Mouse (Mus musculus): ENCODE results near the gene Gm20741. TPM values are rescaled to one million over a fixed set of nuclear protein-coding genes. Genes with fewer than 3 reads are reported as not detected.

The Gm20741 gene
- polyA plus RNA-seq (2012; rRNA removed) = not detected in 2 replicates

- DNase-seq (ENCODE audit: low spot score) = no peak
Measured at GRCm38 (mm10) chr16:88811827-88812226, at the start of gene Gm20741. TSS of gene Gm20741 (minus strand) at chr16:88812220.

GRCm38 (mm10) chr16:88851450-88851849 is 39.4 kb upstream of the Gm20741 start:
- no peak for DNase-seq (ENCODE audit: low spot score)

- no peak for DNase-seq (ENCODE audit: low spot score)
Measured at GRCm38 (mm10) chr16:88848558-88848957, 36.5 kb upstream of the Gm20741 start.

GRCm38 (mm10) chr16:88847363-88847762 is 35.3 kb upstream of the Gm20741 start:
- DNase-seq (ENCODE audit: low spot score) = no peak

- no peak for DNase-seq (ENCODE audit: low spot score)
Measured at GRCm38 (mm10) chr16:88826978-88827377, 15.0 kb upstream of the Gm20741 start.

- DNase-seq (ENCODE audit: low spot score) = no peak
Measured at GRCm38 (mm10) chr16:88826095-88826652, 14.2 kb upstream of the Gm20741 start, which contains the start of gene Krtap14. TSS of gene Krtap14 (minus strand) at chr16:88826145.

- no peak for DNase-seq (ENCODE audit: low spot score)
Measured at GRCm38 (mm10) chr16:88823736-88824135, 11.7 kb upstream of the Gm20741 start.

- DNase-seq (ENCODE audit: low spot score) = no peak
Measured at GRCm38 (mm10) chr16:88820066-88820465, 8.0 kb upstream of the Gm20741 start, which contains the start of gene Krtap15. TSS of gene Krtap15 (plus strand) at chr16:88820215.

GRCm38 (mm10) chr16:88786786-88787185 is 25.2 kb downstream of the Gm20741 start:
- DNase-seq (ENCODE audit: low spot score) = no peak

GRCm38 (mm10) chr16:88777596-88777995 is 34.4 kb downstream of the Gm20741 start, which contains the start of gene Gm5965:
TSS of gene Gm5965 (plus strand) at chr16:88777896.
- DNase-seq (ENCODE audit: low spot score) = no peak

GRCm38 (mm10) chr16:88774106-88774505 is 37.9 kb downstream of the Gm20741 start, which contains the start of gene 2310057N15Rik:
TSS of gene 2310057N15Rik (minus strand) at chr16:88774206.
- DNase-seq (ENCODE audit: low spot score) = no peak

Other genes starting within 250 kb of the Gm20741 start
- gene Cldn8, start 249.0 kb downstream of the Gm20741 start, polyA plus RNA-seq (2012; rRNA removed) = 61.8 and 94.6 TPM in 2 replicates
- not detected in 2 replicates for gene Krtap24-1, start 199.9 kb downstream of the Gm20741 start, polyA plus RNA-seq (2012; rRNA removed)
- not detected in 2 replicates for gene 2310079G19Rik, start 184.6 kb downstream of the Gm20741 start, polyA plus RNA-seq (2012; rRNA removed)
- gene Krtap26-1, start 164.4 kb downstream of the Gm20741 start, polyA plus RNA-seq (2012; rRNA removed) = not detected in 2 replicates
- not detected in 2 replicates for gene Krtap27-1, start 140.5 kb downstream of the Gm20741 start, polyA plus RNA-seq (2012; rRNA removed)
- gene 2310061N02Rik, start 104.3 kb downstream of the Gm20741 start, polyA plus RNA-seq (2012; rRNA removed) = not detected in 2 replicates
- not detected in 2 replicates for gene Krtap13-1, start 83.4 kb downstream of the Gm20741 start, polyA plus RNA-seq (2012; rRNA removed)
- gene Krtap13, start 60.6 kb downstream of the Gm20741 start, polyA plus RNA-seq (2012; rRNA removed) = not detected in 2 replicates
- not detected in 2 replicates for gene 2310034C09Rik, start 53.4 kb downstream of the Gm20741 start, polyA plus RNA-seq (2012; rRNA removed)
- gene 2310057N15Rik, start 38.0 kb downstream of the Gm20741 start, polyA plus RNA-seq (2012; rRNA removed) = not detected in 2 replicates
- not detected in 2 replicates for gene Gm5965, start 34.3 kb downstream of the Gm20741 start, polyA plus RNA-seq (2012; rRNA removed)
- gene Krtap15, start 8.0 kb upstream of the Gm20741 start, polyA plus RNA-seq (2012; rRNA removed) = not detected in 2 replicates
- gene Krtap14, start 13.9 kb upstream of the Gm20741 start, polyA plus RNA-seq (2012; rRNA removed) = not detected in 2 replicates
- not detected in 2 replicates for gene Krtap19-1, start 57.2 kb upstream of the Gm20741 start, polyA plus RNA-seq (2012; rRNA removed)
- gene Krtap19-2, start 62.0 kb upstream of the Gm20741 start, polyA plus RNA-seq (2012; rRNA removed) = not detected in 2 replicates
- gene Krtap19-3, start 65.8 kb upstream of the Gm20741 start, polyA plus RNA-seq (2012; rRNA removed) = not detected in 2 replicates
- not detected in 2 replicates for gene Krtap19-4, start 72.9 kb upstream of the Gm20741 start, polyA plus RNA-seq (2012; rRNA removed)
- gene Krtap19-5, start 84.2 kb upstream of the Gm20741 start, polyA plus RNA-seq (2012; rRNA removed) = not detected in 2 replicates
- not detected in 2 replicates for gene Krtap19-9b, start 120.0 kb upstream of the Gm20741 start, polyA plus RNA-seq (2012; rRNA removed)
- gene Krtap16-3, start 150.7 kb upstream of the Gm20741 start, polyA plus RNA-seq (2012; rRNA removed) = not detected in 2 replicates
- not detected in 2 replicates for gene Krtap22-2, start 198.5 kb upstream of the Gm20741 start, polyA plus RNA-seq (2012; rRNA removed)
- not detected in 2 replicates for gene Gm10229, start 203.1 kb upstream of the Gm20741 start, polyA plus RNA-seq (2012; rRNA removed)
- gene Krtap6-1, start 219.5 kb upstream of the Gm20741 start, polyA plus RNA-seq (2012; rRNA removed) = not detected in 2 replicates
- not detected in 2 replicates for gene Gm10228, start 229.3 kb upstream of the Gm20741 start, polyA plus RNA-seq (2012; rRNA removed)
- not detected in 2 replicates for gene Krtap6-5, start 235.7 kb upstream of the Gm20741 start, polyA plus RNA-seq (2012; rRNA removed)